23 mouse cellular contexts compared by ENCODE assay signal in genomic region chr19:56034552-56034951, GRCm38 (mm10).
A peak's percentile ranks its signal among the peaks of the same experiment; 100 is the strongest.
DNase-seq lines count a peak whose midpoint lies in the region; ATAC-seq and TF ChIP-seq lines count a peak whose summit lies in the region.
"Had no signal": no experiment of that assay in that cellular context is flagged by ENCODE, and none has a peak within 500 bp of the region (broad histone marks: within the 10 kb centered on the region; RNA-seq: fewer than 3 reads in every experiment).

No protein-coding gene starts in this region.

- DNase-seq in midbrain, embryonic 11.5 days (ENCODE audit: low spot score, missing footprints): peak; percentile 8
- DNase-seq in midbrain, embryonic 14.5 days: no peak
- DNase-seq in Patski (ENCODE audit: low read depth, low spot score): peak; percentile 53
- DNase-seq in limb, embryonic 14.5 days (ENCODE audit: low spot score): peak; percentile 50
- DNase-seq in thymus, adult 18-20 months: no peak
- no peak for DNase-seq in adrenal gland, adult (ENCODE audit: inconsistent age in 2 of 2, low spot score in 1 of 2)
- DNase-seq: adrenal gland, adult 8-10 months; adrenal gland, postnatal 36 days; B cell, adult 2 months; cerebellum, adult 8-10 months; cerebellum, postnatal 14 days; gastrocnemius, postnatal 36 days; heart, adult 18-20 months; heart, postnatal 14 days had no signal

- no peak overlapping the region for H3K4me3 ChIP-seq in midbrain, embryonic 11.5 days (ENCODE audit: low read depth, low read length)
- H3K4me3 ChIP-seq in midbrain, embryonic 14.5 days (replicated peaks; ENCODE audit: low read depth, low read length): no peak overlapping the region
- no peak overlapping the region for H3K4me3 ChIP-seq in limb, embryonic 14.5 days (replicated peaks; ENCODE audit: low read length)
- H3K4me3 ChIP-seq: embryonic facial prominence, embryonic 13.5 days; heart, embryonic 15.5 days; hindbrain, embryonic 10.5 days; intestine, embryonic 15.5 days had no signal

- POLR2A ChIA-PET in Patski (lab: Charles Lee): no interaction called here

- H3K4me2 ChIP-seq in midbrain, embryonic 11.5 days: no peak overlapping the region
- H3K4me2 ChIP-seq in midbrain, embryonic 14.5 days (ENCODE audit: low read length): no peak overlapping the region
- H3K4me2 ChIP-seq in limb, embryonic 14.5 days (replicated peaks; ENCODE audit: low read depth, low read length, severe bottlenecking): no peak overlapping the region
- H3K4me2 ChIP-seq: embryonic facial prominence, embryonic 13.5 days; heart, embryonic 11.5 days; heart, embryonic 15.5 days; hindbrain, embryonic 14.5 days; intestine, embryonic 15.5 days had no signal

- no peak for TF ChIP-seq CTCF in Patski (IDR thresholded peaks at IDR 0.05)

- no peaks in the 10 kb centered on the region for H3K27me3 ChIP-seq in midbrain, embryonic 11.5 days (ENCODE audit: control insufficient read depth, insufficient read depth, low read length)
- H3K27me3 ChIP-seq in midbrain, embryonic 14.5 days (ENCODE audit: control insufficient read depth, insufficient read depth, low read length): no peaks in the 10 kb centered on the region
- H3K27me3 ChIP-seq in Patski: no peaks in the 10 kb centered on the region
- no peaks in the 10 kb centered on the region for H3K27me3 ChIP-seq in limb, embryonic 14.5 days (ENCODE audit: control insufficient read depth, insufficient read depth, low read length)
- H3K27me3 ChIP-seq: embryonic facial prominence, embryonic 13.5 days; heart, embryonic 15.5 days; intestine, embryonic 15.5 days had no signal

- ATAC-seq in midbrain, embryonic 11.5 days (ENCODE audit: low FRiP score): no peak
- ATAC-seq in midbrain, embryonic 14.5 days (ENCODE audit: low FRiP score, low TSS enrichment): no peak
- peak; percentile 37 for ATAC-seq in Patski
- ATAC-seq in limb, embryonic 14.5 days (ENCODE audit: low FRiP score, low read depth): no peak
- ATAC-seq: CD4-positive, CD25-positive, alpha-beta regulatory T cell, adult 4 months; forebrain, embryonic 14.5 days; intestine, embryonic 15.5 days had no signal

- no peaks in the 10 kb centered on the region for H3K9me3 ChIP-seq in midbrain, embryonic 11.5 days (ENCODE audit: control insufficient read depth, low read length)
- no peaks in the 10 kb centered on the region for H3K9me3 ChIP-seq in midbrain, embryonic 14.5 days (ENCODE audit: control insufficient read depth, low read length)
- no peaks in the 10 kb centered on the region for H3K9me3 ChIP-seq in limb, embryonic 14.5 days (ENCODE audit: control insufficient read depth, low read length)
- H3K9me3 ChIP-seq: embryonic facial prominence, embryonic 13.5 days; heart, embryonic 15.5 days; hindbrain, embryonic 10.5 days; intestine, embryonic 15.5 days had no signal

- in situ Hi-C loops in Patski (cut with MboI; ENCODE audit: low pct_unique_long_range_greater_than_20kb): no loop called here

- H3K4me1 ChIP-seq in midbrain, embryonic 11.5 days (ENCODE audit: control insufficient read depth, insufficient read depth, low read length): peaks cover 6% of the 10 kb centered on the region
- peaks cover 10% of the 10 kb centered on the region for H3K4me1 ChIP-seq in midbrain, embryonic 14.5 days (ENCODE audit: control insufficient read depth, insufficient read depth, low read length)
- peaks cover 12% of the 10 kb centered on the region for H3K4me1 ChIP-seq in limb, embryonic 14.5 days (ENCODE audit: control insufficient read depth, insufficient read depth, low read length)

- TF ChIP-seq POLR2A in limb, embryonic 14.5 days (IDR thresholded peaks at IDR 0.05; ENCODE audit: borderline replicate concordance, extremely low read depth, insufficient read depth, insufficient read length): no peak

- no peaks in the 10 kb centered on the region for H3K36me3 ChIP-seq in midbrain, embryonic 11.5 days (ENCODE audit: control insufficient read depth, insufficient read depth, low read length)
- H3K36me3 ChIP-seq in midbrain, embryonic 14.5 days (ENCODE audit: control insufficient read depth, insufficient read depth, low read length): no peaks in the 10 kb centered on the region
- no peaks in the 10 kb centered on the region for H3K36me3 ChIP-seq in limb, embryonic 14.5 days (ENCODE audit: control insufficient read depth, insufficient read depth, low read length)
- H3K36me3 ChIP-seq: embryonic facial prominence, embryonic 13.5 days; G1E; heart, embryonic 15.5 days; hindbrain, embryonic 10.5 days; intestine, embryonic 15.5 days had no signal

- CTCF ChIA-PET in Patski (lab: Charles Lee): no interaction called here

- H3K27ac ChIP-seq in midbrain, embryonic 11.5 days (ENCODE audit: low read depth, low read length): no peak overlapping the region
- H3K27ac ChIP-seq in midbrain, embryonic 14.5 days (replicated peaks; ENCODE audit: low read depth, low read length): no peak overlapping the region
- no peak overlapping the region for H3K27ac ChIP-seq in limb, embryonic 14.5 days (replicated peaks; ENCODE audit: low read depth, low read length)
- H3K27ac ChIP-seq: embryonic facial prominence, embryonic 13.5 days; heart, embryonic 15.5 days; hindbrain, embryonic 10.5 days; hindbrain, embryonic 14.5 days; intestine, embryonic 15.5 days had no signal

- no peak overlapping the region for H3K9ac ChIP-seq in midbrain, embryonic 11.5 days (ENCODE audit: low read length)
- no peak overlapping the region for H3K9ac ChIP-seq in midbrain, embryonic 14.5 days (replicated peaks; ENCODE audit: low read length)
- H3K9ac ChIP-seq in limb, embryonic 14.5 days (ENCODE audit: low read depth, low read length, severe bottlenecking): no peak overlapping the region
- H3K9ac ChIP-seq: embryonic facial prominence, embryonic 13.5 days; heart, embryonic 15.5 days; hindbrain, embryonic 14.5 days; intestine, embryonic 15.5 days had no signal

- 69% methylated on average over 4 of the region's 4 CpGs for WGBS in midbrain, embryonic 11.5 days
- 74% methylated on average over 4 of the region's 4 CpGs for WGBS in midbrain, embryonic 14.5 days
- 29% methylated on average over 4 of the region's 4 CpGs for WGBS in limb, embryonic 14.5 days

Comparison
In these comparisons a context has a peak if more than half of its experiments do, and no peak if none do; other contexts are left out.
1. DNase-seq: peak in midbrain, embryonic 11.5 days (single experiment), Patski (single experiment) and limb, embryonic 14.5 days (single experiment); none in midbrain, embryonic 14.5 days (single experiment), thymus, adult 18-20 months (0 of 2) and adrenal gland, adult (0 of 2).